Mouse (Mus musculus) intestine, postnatal 0 days (tissue): ENCODE results near the gene Carhsp1. TPM values are rescaled to one million over a fixed set of nuclear protein-coding genes. Genes with fewer than 3 reads are reported as not detected.

Experiments used
- ATAC-seq: fragments of 200-750 bp; cut with Nextera tagmentation; 2 replicates; pipeline ENCODE4 v1.8.0; 2017; ENCODE audit warnings: mild to moderate bottlenecking, moderate TSS enrichment, moderate library complexity
- H3K27ac ChIP-seq: fragments of 300-500 bp; sonication (generic); 2 replicates; pipeline ENCODE4 v1.5.1; 2014; ENCODE audit warnings: mild to moderate bottlenecking, low read depth, low read length, moderate library complexity
- H3K27me3 ChIP-seq: fragments of 300-500 bp; sonication (generic); replicated peaks from 2 replicates; pipeline ENCODE4 v1.6.1; 2014; ENCODE audit warnings: low read length, mixed read lengths; ENCODE audit not compliant: control insufficient read depth, insufficient read depth
- H3K36me3 ChIP-seq: fragments of 300-500 bp; sonication (generic); 2 replicates; pipeline ENCODE4 v1.6.1; 2014; ENCODE audit warnings: mild to moderate bottlenecking, moderate library complexity; ENCODE audit not compliant: control insufficient read depth, insufficient read depth
- H3K4me1 ChIP-seq: fragments of 300-500 bp; sonication (generic); replicated peaks from 2 replicates; pipeline ENCODE4 v1.6.1; 2014; ENCODE audit warnings: antibody characterized with exemption, low read length, mixed read lengths; ENCODE audit not compliant: control insufficient read depth, insufficient read depth
- H3K4me2 ChIP-seq: fragments of 300-500 bp; sonication (generic); replicated peaks from 2 replicates; pipeline ENCODE4 v1.6.1; 2014; ENCODE audit warnings: low read depth, mild to moderate bottlenecking, moderate library complexity
- H3K4me3 ChIP-seq: fragments of 300-500 bp; sonication (generic); 2 replicates; pipeline ENCODE4 v1.5.1; 2014; ENCODE audit warnings: low read depth, low read length
- H3K9ac ChIP-seq: fragments of 300-500 bp; sonication (generic); 2 replicates; pipeline ENCODE4 v1.6.1; 2014; ENCODE audit warnings: mild to moderate bottlenecking, low read depth, low read length
- H3K9me3 ChIP-seq: fragments of 300-500 bp; sonication (generic); 2 replicates; pipeline ENCODE4 v1.6.1; 2016; ENCODE audit warnings: mixed run types; ENCODE audit not compliant: control insufficient read depth
- CTCF ChIP-seq: sonication (generic); IDR thresholded peaks from 2 replicates; pipeline ENCODE4 v1.5.1; 2016; ENCODE audit warnings: low read depth, mild to moderate bottlenecking, control low read depth, antibody characterized with exemption, moderate library complexity
- WGBS: fragments of 180-500 bp; shearing (Covaris S2); extraction: QIAGEN DNeasy Blood & Tissue Kit; methylation state at CpG from one replicate; pipeline ENCODE4 v1.1.7; 2014; 5-methylcytosine and 5-hydroxymethylcytosine counted together
- polyA plus RNA-seq: library from polyadenylated mRNA; unstranded; fragments of >200 nt; fragmentation: Nextera tagmentation; extraction: Ambion mirVana; gene quantifications from 2 replicates; pipeline ENCODE4 v1.2.1, GENCODE M21; 2015

Carhsp1 gene
- polyA plus RNA-seq, 1 experiment from 2014 or later = 43.9 TPM

DNA sequence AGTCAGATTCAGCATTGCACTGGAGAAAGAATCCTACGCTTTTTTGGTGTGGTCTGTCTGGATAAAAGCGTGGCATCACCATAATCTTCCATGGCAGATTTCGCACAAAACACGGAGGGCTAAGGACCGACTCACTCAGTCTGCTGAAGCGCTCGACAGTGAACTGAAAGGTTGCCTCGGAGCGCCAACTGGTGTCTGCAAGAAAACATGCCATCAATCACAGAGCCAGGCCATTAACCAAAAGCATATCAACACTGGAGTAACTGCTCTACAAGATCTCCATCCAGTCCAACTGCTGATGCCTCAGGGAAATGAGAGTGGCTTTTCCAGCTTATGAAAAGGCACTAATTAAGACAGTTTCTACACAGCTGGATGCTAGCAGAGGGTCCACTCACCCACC, 40.0 kb upstream of the Carhsp1 start:
- Histone ChIP-seq H3K36me3 (peaks cover 78% of the 10 kb centered on the region), H3K9me3 (no peaks in the 10 kb centered on the region), H3K9ac (no peak overlapping the region), H3K4me2 (no peak overlapping the region), H3K4me3 (no peak overlapping the region), H3K27me3 (no peaks in the 10 kb centered on the region), H3K27ac (no peak overlapping the region), H3K4me1 (no peaks in the 10 kb centered on the region)
- 77% methylated on average over 9 of the region's 9 CpGs for whole genome bisulfite sequencing
- no peak for ATAC-seq
- TF ChIP-seq CTCF = no peak

- Histone ChIP-seq H3K9me3 (no peaks in the 10 kb centered on the region), H3K4me1 (no peaks in the 10 kb centered on the region), H3K36me3 (peaks cover 88% of the 10 kb centered on the region), H3K4me3 (no peak overlapping the region), H3K4me2 (no peak overlapping the region), H3K27ac (no peak overlapping the region), H3K9ac (no peak overlapping the region), H3K27me3 (no peaks in the 10 kb centered on the region)
- TF ChIP-seq CTCF = no peak
- WGBS = 74% methylated on average over 3 of the region's 3 CpGs
- ATAC-seq = no peak
Measured at GRCm38 (mm10) chr16:8700586-8700985, 28.6 kb upstream of the Carhsp1 start.

DNA sequence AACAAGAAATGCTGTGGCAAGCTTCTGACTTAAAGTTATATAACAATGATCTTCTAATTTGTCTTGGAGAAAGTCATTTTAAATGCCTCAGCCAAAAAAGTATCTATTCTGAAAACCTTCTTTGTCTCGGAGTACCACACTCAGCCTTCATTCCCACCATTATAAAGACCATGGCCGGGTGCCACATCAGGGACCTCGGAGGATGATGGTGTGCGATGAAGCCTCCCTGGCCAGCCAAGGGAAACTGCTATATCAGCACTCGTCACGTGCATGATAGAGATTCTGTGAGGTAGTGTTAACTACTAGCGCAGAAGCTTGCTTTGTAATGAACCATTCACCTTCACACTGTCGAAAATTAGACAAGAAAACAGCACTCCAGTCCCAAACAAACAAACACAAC, 27.6 kb upstream of the Carhsp1 start:
- H3K4me3 ChIP-seq = no peak overlapping the region
- H3K9ac ChIP-seq = no peak overlapping the region
- no peaks in the 10 kb centered on the region for H3K9me3 ChIP-seq
- no peaks in the 10 kb centered on the region for H3K27me3 ChIP-seq
- 90% methylated on average over 8 of the region's 8 CpGs for WGBS
- H3K36me3 ChIP-seq = peaks cover 89% of the 10 kb centered on the region
- H3K4me2 ChIP-seq = no peak overlapping the region
- H3K27ac ChIP-seq = no peak overlapping the region
- no peak for ATAC-seq
- no peak for TF ChIP-seq CTCF
- no peaks in the 10 kb centered on the region for H3K4me1 ChIP-seq

- Histone ChIP-seq H3K4me1 (no peaks in the 10 kb centered on the region), H3K9me3 (no peaks in the 10 kb centered on the region), H3K4me2 (no peak overlapping the region), H3K4me3 (no peak overlapping the region), H3K27ac (no peak overlapping the region), H3K9ac (no peak overlapping the region), H3K27me3 (no peaks in the 10 kb centered on the region), H3K36me3 (peaks cover 68% of the 10 kb centered on the region)
- no peak for TF ChIP-seq CTCF
- 92% methylated on average over 7 of the region's 7 CpGs for WGBS
- no peak for ATAC-seq
Measured at GRCm38 (mm10) chr16:8691206-8691605, 19.3 kb upstream of the Carhsp1 start.

GRCm38 (mm10) chr16:8689979-8690656, 18.2 kb upstream of the Carhsp1 start:
- H3K4me3 ChIP-seq = no peak overlapping the region
- H3K4me2 ChIP-seq = no peak overlapping the region
- no peak overlapping the region for H3K9ac ChIP-seq
- WGBS = 91% methylated on average over 11 of the region's 11 CpGs
- H3K9me3 ChIP-seq = no peaks in the 10 kb centered on the region
- no peaks in the 10 kb centered on the region for H3K27me3 ChIP-seq
- no peak overlapping the region for H3K27ac ChIP-seq
- TF ChIP-seq CTCF = no peak
- no peaks in the 10 kb centered on the region for H3K4me1 ChIP-seq
- ATAC-seq = no peak
- H3K36me3 ChIP-seq = peaks cover 61% of the 10 kb centered on the region

- peak; percentile 58; the same call in 1 of the 2 replicates for ATAC-seq
- H3K27me3 ChIP-seq = no peaks in the 10 kb centered on the region
- no peaks in the 10 kb centered on the region for H3K9me3 ChIP-seq
- no peak for TF ChIP-seq CTCF
- H3K4me3 ChIP-seq = no peak overlapping the region
- H3K4me2 ChIP-seq = no peak overlapping the region
- peaks cover 39% of the 10 kb centered on the region for H3K36me3 ChIP-seq
- peak overlapping the region; percentile 50; the same call in 1 of the 2 replicates for H3K27ac ChIP-seq
- no peaks in the 10 kb centered on the region for H3K4me1 ChIP-seq
- no peak overlapping the region for H3K9ac ChIP-seq
Measured at GRCm38 (mm10) chr16:8687559-8688112, 15.7 kb upstream of the Carhsp1 start.
